17 mouse cellular contexts compared by ENCODE assay signal in genomic region chr14:97558289-97558688, GRCm38 (mm10).
DNase-seq lines count a peak whose midpoint lies in the region; ATAC-seq and TF ChIP-seq lines count a peak whose summit lies in the region.
"Had no signal": no experiment of that assay in that cellular context is flagged by ENCODE, and none has a peak within 500 bp of the region (broad histone marks: within the 10 kb centered on the region; RNA-seq: fewer than 3 reads in every experiment).

No protein-coding gene starts in this region.

- ATAC-seq in forebrain, postnatal 0 days = no peak
- ATAC-seq in forebrain, embryonic 11.5 days (replicated peaks; ENCODE audit: low FRiP score) = no peak
- ATAC-seq in limb, embryonic 14.5 days (ENCODE audit: low FRiP score, low read depth) = no peak
- peak; percentile 17; the same call in 1 of the 2 replicates for ATAC-seq in stomach, embryonic 16.5 days (ENCODE audit: insufficient read depth, low FRiP score)
- ATAC-seq in stomach, postnatal 0 days (ENCODE audit: low FRiP score, low TSS enrichment) = no peak
- ATAC-seq: forebrain, embryonic 13.5 days had no signal

- no peak for TF ChIP-seq EP300 in stomach, postnatal 0 days (optimal IDR thresholded peaks at IDR 0.05)

- H3K4me1 ChIP-seq in forebrain, postnatal 0 days (ENCODE audit: insufficient read depth) = peaks cover 4% of the 10 kb centered on the region; the same call in 1 of the 2 replicates
- H3K4me1 ChIP-seq in forebrain, embryonic 11.5 days (replicated peaks; ENCODE audit: control insufficient read depth, insufficient read depth, low read length) = no peaks in the 10 kb centered on the region
- H3K4me1 ChIP-seq in limb, embryonic 14.5 days (ENCODE audit: control insufficient read depth, insufficient read depth, low read length) = no peaks in the 10 kb centered on the region
- peaks cover 15% of the 10 kb centered on the region for H3K4me1 ChIP-seq in limb, embryonic 10.5 days
- H3K4me1 ChIP-seq in stomach, embryonic 16.5 days (ENCODE audit: control insufficient read depth, insufficient read depth, low read length) = no peaks in the 10 kb centered on the region
- no peaks in the 10 kb centered on the region for H3K4me1 ChIP-seq in stomach, postnatal 0 days (replicated peaks; ENCODE audit: control insufficient read depth, insufficient read depth)
- H3K4me1 ChIP-seq: embryonic facial prominence, embryonic 12.5 days; heart, embryonic 12.5 days had no signal

- DNase-seq in forebrain, postnatal 0 days = peak; percentile 0
- DNase-seq in forebrain, embryonic 11.5 days (ENCODE audit: low spot score) = no peak
- peak; percentile 10 for DNase-seq in limb, embryonic 14.5 days (ENCODE audit: low spot score)
- DNase-seq in limb, embryonic 10.5 days (ENCODE audit: low spot score) = no peak
- no peak for DNase-seq in stomach, postnatal 0 days (ENCODE audit: low spot score)
- no peak for DNase-seq in T-cell, adult 2 months (ENCODE audit: low spot score)
- DNase-seq: adrenal gland, postnatal 10 days; cerebellum, adult 11 months; cerebellum, adult 8-10 months; embryo, embryonic 11 days; heart, adult 18-20 months had no signal

- no peak for TF ChIP-seq CTCF in forebrain, postnatal 0 days (IDR thresholded peaks at IDR 0.05; ENCODE audit: low read depth)
- no peak for TF ChIP-seq CTCF in stomach, postnatal 0 days (IDR thresholded peaks at IDR 0.05; ENCODE audit: low read depth)

- H3K27ac ChIP-seq in forebrain, postnatal 0 days (ENCODE audit: low read depth, low read length) = no peak overlapping the region
- no peak overlapping the region for H3K27ac ChIP-seq in forebrain, embryonic 11.5 days (ENCODE audit: low read depth, low read length)
- H3K27ac ChIP-seq in limb, embryonic 14.5 days (replicated peaks; ENCODE audit: low read depth, low read length) = no peak overlapping the region
- no peak overlapping the region for H3K27ac ChIP-seq in limb, embryonic 10.5 days
- H3K27ac ChIP-seq in stomach, embryonic 16.5 days (ENCODE audit: low read length) = no peak overlapping the region
- no peak overlapping the region for H3K27ac ChIP-seq in stomach, postnatal 0 days (replicated peaks)
- H3K27ac ChIP-seq: embryonic facial prominence, embryonic 12.5 days; forebrain, embryonic 13.5 days; hindbrain, embryonic 10.5 days; hindbrain, embryonic 14.5 days had no signal

- H3K9me3 ChIP-seq in forebrain, postnatal 0 days (ENCODE audit: low read length) = no peaks in the 10 kb centered on the region; the same call in 1 of the 2 replicates
- H3K9me3 ChIP-seq in forebrain, embryonic 11.5 days (ENCODE audit: control insufficient read depth, low read length) = no peaks in the 10 kb centered on the region
- no peaks in the 10 kb centered on the region for H3K9me3 ChIP-seq in limb, embryonic 14.5 days (ENCODE audit: control insufficient read depth, low read length)
- H3K9me3 ChIP-seq in limb, embryonic 10.5 days (replicated peaks) = no peaks in the 10 kb centered on the region
- no peaks in the 10 kb centered on the region for H3K9me3 ChIP-seq in stomach, embryonic 16.5 days (replicated peaks; ENCODE audit: control insufficient read depth, low read length)
- H3K9me3 ChIP-seq in stomach, postnatal 0 days (ENCODE audit: control insufficient read depth, low read length) = no peaks in the 10 kb centered on the region
- H3K9me3 ChIP-seq: embryonic facial prominence, embryonic 12.5 days; forebrain, embryonic 13.5 days; heart, embryonic 12.5 days; hindbrain, embryonic 10.5 days had no signal

- TF ChIP-seq POLR2A in limb, embryonic 14.5 days (IDR thresholded peaks at IDR 0.05; ENCODE audit: borderline replicate concordance, extremely low read depth, insufficient read depth, insufficient read length) = no peak

- H3K9ac ChIP-seq in forebrain, postnatal 0 days = no peak overlapping the region
- no peak overlapping the region for H3K9ac ChIP-seq in forebrain, embryonic 11.5 days (ENCODE audit: low read length)
- H3K9ac ChIP-seq in limb, embryonic 14.5 days (ENCODE audit: low read depth, low read length, severe bottlenecking) = no peak overlapping the region
- no peak overlapping the region for H3K9ac ChIP-seq in stomach, embryonic 16.5 days (ENCODE audit: low read length)
- no peak overlapping the region for H3K9ac ChIP-seq in stomach, postnatal 0 days (ENCODE audit: low read length)
- H3K9ac ChIP-seq: embryonic facial prominence, embryonic 12.5 days; forebrain, embryonic 13.5 days; heart, embryonic 12.5 days; hindbrain, embryonic 14.5 days had no signal

- H3K4me3 ChIP-seq in forebrain, postnatal 0 days (ENCODE audit: low read depth, low read length) = no peak overlapping the region
- H3K4me3 ChIP-seq in forebrain, embryonic 11.5 days (ENCODE audit: low read depth, low read length) = no peak overlapping the region
- H3K4me3 ChIP-seq in limb, embryonic 14.5 days (replicated peaks; ENCODE audit: low read length) = no peak overlapping the region
- H3K4me3 ChIP-seq in limb, embryonic 10.5 days = no peak overlapping the region
- H3K4me3 ChIP-seq in stomach, embryonic 16.5 days (replicated peaks; ENCODE audit: low read length) = no peak overlapping the region
- no peak overlapping the region for H3K4me3 ChIP-seq in stomach, postnatal 0 days (ENCODE audit: low read depth, low read length)
- H3K4me3 ChIP-seq: embryonic facial prominence, embryonic 12.5 days; forebrain, embryonic 13.5 days; heart, embryonic 12.5 days; hindbrain, embryonic 10.5 days had no signal

- H3K27me3 ChIP-seq in forebrain, postnatal 0 days (ENCODE audit: insufficient read depth, low read length) = no peaks in the 10 kb centered on the region
- H3K27me3 ChIP-seq in forebrain, embryonic 11.5 days (ENCODE audit: control insufficient read depth, insufficient read depth, low read length) = no peaks in the 10 kb centered on the region
- no peaks in the 10 kb centered on the region for H3K27me3 ChIP-seq in limb, embryonic 14.5 days (ENCODE audit: control insufficient read depth, insufficient read depth, low read length)
- H3K27me3 ChIP-seq in limb, embryonic 10.5 days (ENCODE audit: low read depth, poor library complexity, severe bottlenecking) = no peaks in the 10 kb centered on the region
- H3K27me3 ChIP-seq in stomach, embryonic 16.5 days (ENCODE audit: control insufficient read depth, insufficient read depth, low read length) = no peaks in the 10 kb centered on the region
- no peaks in the 10 kb centered on the region for H3K27me3 ChIP-seq in stomach, postnatal 0 days (ENCODE audit: control insufficient read depth, insufficient read depth, low read length)
- H3K27me3 ChIP-seq: embryonic facial prominence, embryonic 12.5 days; forebrain, embryonic 13.5 days; heart, embryonic 12.5 days had no signal

- 75% methylated on average over 2 of the region's 2 CpGs for WGBS in forebrain, postnatal 0 days
- WGBS in forebrain, embryonic 11.5 days = 96% methylated on average over 2 of the region's 2 CpGs
- 75% methylated on average over 2 of the region's 2 CpGs for WGBS in limb, embryonic 14.5 days
- 92% methylated on average over 2 of the region's 2 CpGs for WGBS in limb, embryonic 10.5 days
- 65% methylated on average over 2 of the region's 2 CpGs for WGBS in stomach, embryonic 16.5 days
- WGBS in stomach, postnatal 0 days = 66% methylated on average over 2 of the region's 2 CpGs

- no peaks in the 10 kb centered on the region for H3K36me3 ChIP-seq in forebrain, postnatal 0 days (ENCODE audit: insufficient read depth)
- no peaks in the 10 kb centered on the region for H3K36me3 ChIP-seq in forebrain, embryonic 11.5 days (ENCODE audit: control insufficient read depth, insufficient read depth, low read length)
- H3K36me3 ChIP-seq in limb, embryonic 14.5 days (ENCODE audit: control insufficient read depth, insufficient read depth, low read length) = no peaks in the 10 kb centered on the region
- H3K36me3 ChIP-seq in limb, embryonic 10.5 days = no peaks in the 10 kb centered on the region
- H3K36me3 ChIP-seq in stomach, embryonic 16.5 days (ENCODE audit: control insufficient read depth, insufficient read depth, low read length) = no peaks in the 10 kb centered on the region
- no peaks in the 10 kb centered on the region for H3K36me3 ChIP-seq in stomach, postnatal 0 days (ENCODE audit: control insufficient read depth, insufficient read depth, low read length)
- H3K36me3 ChIP-seq: embryonic facial prominence, embryonic 12.5 days; heart, embryonic 12.5 days; hindbrain, embryonic 10.5 days had no signal

- H3K4me2 ChIP-seq in forebrain, postnatal 0 days (ENCODE audit: low read depth) = no peak overlapping the region
- no peak overlapping the region for H3K4me2 ChIP-seq in forebrain, embryonic 11.5 days (ENCODE audit: low read depth, low read length, severe bottlenecking)
- H3K4me2 ChIP-seq in limb, embryonic 14.5 days (replicated peaks; ENCODE audit: low read depth, low read length, severe bottlenecking) = no peak overlapping the region
- no peak overlapping the region for H3K4me2 ChIP-seq in stomach, embryonic 16.5 days (ENCODE audit: low read depth, low read length)
- no peak overlapping the region for H3K4me2 ChIP-seq in stomach, postnatal 0 days (replicated peaks; ENCODE audit: low read depth)
- H3K4me2 ChIP-seq: embryonic facial prominence, embryonic 12.5 days; forebrain, embryonic 13.5 days; heart, embryonic 12.5 days; hindbrain, embryonic 14.5 days had no signal

Comparison
In these comparisons a context has a peak if more than half of its experiments do, and no peak if none do; other contexts are left out.
1. DNase-seq: peak in forebrain, postnatal 0 days (single experiment) and limb, embryonic 14.5 days (single experiment); none in forebrain, embryonic 11.5 days (single experiment), limb, embryonic 10.5 days (single experiment), stomach, postnatal 0 days (single experiment) and T-cell, adult 2 months (single experiment).